Comparison of ENCODE assay signal across 7 mouse cellular contexts in genomic region chr2:78655156-78655855, GRCm38 (mm10).
A peak's percentile ranks its signal among the peaks of the same experiment; 100 is the strongest.
DNase-seq lines count a peak whose midpoint lies in the region.

No protein-coding gene starts in this region.

- intact Hi-C loops in left cerebral cortex, postnatal 10 days (cut with DNase I), result no loop called here

- peak; percentile 52 for DNase-seq in NIH3T3 (ENCODE audit: low read depth)
- DNase-seq in adrenal gland, adult 8-10 months, result peak; percentile 30
- DNase-seq in embryo, embryonic 11 days, result peak; percentile 21
- peak; percentile 25 to 33 for DNase-seq in left cerebral cortex, postnatal 10 days (ENCODE audit: extremely low spot score in 1 of 2, low spot score in 2 of 2)
- no peak for DNase-seq in kidney, postnatal 4 days
- no peak for DNase-seq in spleen, postnatal 14 days (ENCODE audit: low spot score in 2 of 2)
- DNase-seq in thymus, postnatal 36 days, result no peak

Comparison
In these comparisons a context has a peak if more than half of its experiments do, and no peak if none do; other contexts are left out.
1. DNase-seq: peak in NIH3T3 (single experiment), adrenal gland, adult 8-10 months (single experiment), embryo, embryonic 11 days (single experiment) and left cerebral cortex, postnatal 10 days (2 of 2); none in kidney, postnatal 4 days (0 of 2), spleen, postnatal 14 days (0 of 2) and thymus, postnatal 36 days (0 of 2).